Mouse (Mus musculus): ENCODE data around the gene Lpin1.
A peak's percentile ranks its signal among the peaks of the same experiment; 100 is the strongest.

Lpin1 gene

DNA sequence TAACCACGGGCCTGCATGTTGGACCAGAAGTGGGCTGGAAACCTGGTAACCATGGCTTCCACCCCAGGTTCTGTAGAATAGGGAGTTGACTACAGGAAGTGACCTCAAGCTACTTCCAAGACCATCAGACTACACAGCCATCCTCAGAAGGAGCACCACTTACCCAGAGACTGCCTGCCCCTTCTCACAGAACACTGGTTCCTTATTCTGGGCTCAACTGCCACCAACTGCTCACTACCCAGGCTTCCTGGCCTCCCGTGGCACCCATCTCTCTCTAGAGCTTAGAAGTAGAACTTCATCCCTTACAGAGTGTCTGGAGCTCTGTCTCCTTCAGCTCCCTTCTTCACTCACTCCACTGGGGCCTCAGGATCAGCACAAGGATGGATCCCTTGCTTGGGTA, at the start of gene Lpin1:
Gene Lpin1, minus strand, starts transcription at position 31 of the 400 bp plus-strand sequence.
- DNase-seq (ENCODE audit: low spot score in 2 of 2): no peak

DNA sequence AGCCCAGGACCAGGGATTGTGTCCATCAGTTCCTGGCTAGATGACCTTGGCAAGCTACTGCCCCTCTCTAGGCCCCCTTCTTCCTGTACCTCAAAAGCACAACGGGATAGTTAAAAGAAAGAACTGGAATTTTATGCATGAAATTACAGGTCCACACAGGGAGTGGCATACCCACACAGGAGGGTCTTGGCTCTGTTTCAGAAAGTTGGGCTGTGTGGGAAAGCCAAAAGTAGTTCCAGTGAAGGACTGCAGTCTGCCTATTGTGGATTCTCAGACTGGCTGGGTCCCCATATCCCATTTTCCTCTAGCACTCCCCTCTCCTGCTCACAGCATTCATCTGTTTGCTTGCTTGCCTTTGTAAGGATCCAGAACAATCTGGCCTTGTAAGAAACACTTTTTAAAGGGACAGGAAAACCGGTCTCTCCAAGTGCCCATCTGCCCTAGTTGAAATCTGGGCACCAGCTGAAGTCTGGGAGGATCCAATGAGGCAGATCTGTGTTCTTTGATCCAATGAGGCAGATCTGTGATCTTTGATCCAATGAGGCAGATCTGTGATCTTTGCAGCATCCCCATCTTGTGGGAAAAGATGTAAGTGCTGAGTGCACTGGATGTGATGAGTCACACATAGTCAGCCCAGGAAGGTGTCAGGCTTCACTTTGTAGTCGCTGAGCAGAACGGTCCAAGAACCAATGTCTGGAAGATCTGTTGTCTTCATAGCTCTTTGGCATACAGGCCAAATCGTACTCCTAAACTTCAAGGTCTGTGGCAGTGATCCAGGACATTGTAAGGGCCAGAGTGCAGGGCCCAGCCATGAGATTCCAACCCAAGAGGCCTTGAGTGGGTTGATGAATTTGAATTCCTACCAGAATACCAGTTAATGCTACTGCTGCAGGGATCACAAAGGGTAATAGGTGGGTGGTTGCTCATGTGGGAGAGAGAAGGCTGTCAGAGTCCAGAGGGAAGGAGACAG, 46.4 kb upstream of the Lpin1 start:
- DNase-seq (ENCODE audit: low spot score in 2 of 2): no peak

DNA sequence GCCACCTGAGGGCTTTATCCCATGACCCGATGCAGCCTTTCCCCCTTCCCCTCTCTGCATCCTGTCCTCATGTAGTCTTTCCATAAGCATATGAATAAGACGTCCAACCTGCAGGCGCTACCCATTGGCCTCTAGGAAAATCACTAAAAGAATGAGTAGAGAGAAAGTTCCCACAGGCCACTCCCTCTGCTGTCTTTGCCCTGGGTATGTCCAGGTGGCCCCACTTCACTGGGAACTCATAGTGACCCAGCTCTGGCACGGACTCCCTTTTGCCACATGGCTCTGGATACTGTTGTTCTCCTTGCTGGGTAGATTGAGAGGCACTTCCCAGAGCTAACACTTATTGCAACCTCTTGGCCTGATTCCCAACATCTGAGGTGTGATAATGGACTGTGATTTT, 44.8 kb upstream of the Lpin1 start:
- no peak for DNase-seq (ENCODE audit: low spot score in 2 of 2)

DNA sequence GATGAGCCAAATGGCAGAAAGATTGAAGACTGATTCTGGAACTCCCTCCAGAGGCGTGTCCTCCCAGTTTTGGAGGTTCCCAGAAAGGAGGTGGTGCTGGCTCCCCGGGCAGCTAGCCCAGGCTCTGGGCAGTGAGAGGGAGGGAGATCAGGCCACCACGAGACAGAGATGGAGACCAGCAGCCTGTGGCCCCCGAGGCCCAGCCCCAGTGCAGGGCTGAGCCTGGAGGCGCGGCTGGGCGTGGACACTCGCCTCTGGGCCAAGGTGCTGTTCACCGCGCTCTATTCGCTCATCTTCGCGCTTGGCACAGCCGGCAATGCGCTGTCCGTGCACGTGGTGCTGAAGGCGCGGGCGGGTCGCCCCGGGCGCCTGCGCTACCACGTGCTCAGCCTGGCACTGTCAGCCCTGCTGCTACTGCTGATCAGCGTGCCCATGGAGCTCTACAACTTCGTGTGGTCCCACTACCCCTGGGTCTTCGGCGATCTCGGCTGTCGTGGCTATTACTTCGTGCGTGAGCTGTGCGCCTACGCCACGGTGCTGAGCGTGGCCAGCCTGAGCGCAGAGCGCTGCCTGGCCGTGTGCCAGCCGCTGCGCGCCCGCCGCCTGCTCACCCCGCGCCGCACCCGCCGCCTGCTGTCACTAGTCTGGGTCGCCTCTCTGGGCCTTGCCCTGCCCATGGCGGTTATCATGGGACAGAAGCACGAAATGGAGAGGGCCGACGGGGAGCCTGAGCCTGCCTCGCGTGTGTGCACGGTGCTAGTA, 42.7 kb upstream of the Lpin1 start, which contains the start of gene Ntsr2:
Gene Ntsr2, plus strand, starts transcription at position 51 of the 762 bp plus-strand sequence.
- peak; percentile 47 to 53 for DNase-seq (ENCODE audit: low spot score in 2 of 2)

DNA sequence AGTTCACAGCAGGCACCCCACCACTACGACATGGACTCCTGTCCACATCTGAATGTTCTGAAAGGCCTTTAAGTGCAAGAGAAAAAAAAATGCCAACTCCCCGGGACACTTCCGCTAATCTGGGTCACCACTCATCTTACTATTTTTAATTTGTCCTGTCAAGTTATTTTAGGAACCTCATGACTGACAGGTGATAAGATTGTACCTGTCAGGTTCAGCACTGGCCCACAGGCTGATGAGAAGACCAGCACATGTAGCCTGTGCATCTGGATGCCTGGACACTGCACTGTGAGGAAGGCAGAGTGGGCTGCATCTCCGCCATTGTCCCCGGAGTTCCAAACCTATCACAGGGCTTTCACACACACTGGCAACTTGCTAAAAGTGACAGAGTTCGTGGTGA, 39.1 kb upstream of the Lpin1 start:
- DNase-seq (ENCODE audit: low spot score in 2 of 2): no peak

DNA sequence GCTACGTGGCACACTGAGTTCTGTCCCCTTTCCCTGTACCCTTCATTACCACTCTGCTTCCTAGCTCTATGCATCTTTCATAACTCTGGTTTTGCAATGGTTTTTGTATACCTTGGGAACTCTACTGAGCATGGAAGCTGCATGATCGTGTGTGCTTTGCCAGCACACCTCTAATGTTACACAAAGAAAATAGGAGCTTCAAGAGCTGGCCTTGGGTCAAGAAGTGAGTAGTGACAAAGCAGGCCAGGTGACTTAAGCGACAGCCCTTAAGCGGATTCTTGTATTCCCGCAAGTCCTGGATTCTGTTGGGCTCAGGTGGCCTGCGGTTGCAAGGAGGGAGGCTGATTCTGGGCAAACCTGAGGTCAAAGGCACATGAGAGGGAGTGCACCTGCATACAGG, 37.5 kb upstream of the Lpin1 start:
- no peak for DNase-seq (ENCODE audit: low spot score in 2 of 2)

DNA sequence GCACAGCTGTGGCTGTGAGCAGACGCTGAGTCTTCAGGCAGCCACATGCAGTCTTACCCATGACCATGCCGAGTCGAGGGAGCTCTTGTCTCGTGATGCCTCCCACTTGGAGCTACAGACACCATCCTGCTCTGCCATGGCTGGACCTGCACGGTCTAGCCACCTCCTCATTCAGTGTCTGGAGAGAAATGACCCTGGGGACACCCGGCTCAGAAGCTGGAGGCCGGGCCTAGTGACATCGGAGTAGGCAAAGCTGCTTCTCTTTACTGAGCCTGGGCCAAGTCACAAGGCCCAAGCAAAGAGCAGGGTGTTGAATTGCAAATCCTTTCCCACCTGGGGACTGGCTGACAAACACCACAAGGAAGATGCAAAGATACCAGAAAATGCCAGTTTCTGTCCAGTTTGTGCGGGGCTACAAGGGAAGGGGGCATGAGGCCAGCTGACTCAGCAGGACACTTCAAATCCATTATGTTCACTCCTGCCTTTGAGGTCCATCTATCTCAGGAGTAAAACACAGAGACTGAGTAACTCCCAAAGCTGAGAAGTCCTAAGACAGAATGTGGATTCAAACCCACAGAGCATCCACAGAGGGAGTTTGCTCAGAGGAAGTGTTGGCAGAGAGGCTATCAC, 36.1 kb upstream of the Lpin1 start:
- DNase-seq (ENCODE audit: low spot score in 2 of 2): no peak

DNA sequence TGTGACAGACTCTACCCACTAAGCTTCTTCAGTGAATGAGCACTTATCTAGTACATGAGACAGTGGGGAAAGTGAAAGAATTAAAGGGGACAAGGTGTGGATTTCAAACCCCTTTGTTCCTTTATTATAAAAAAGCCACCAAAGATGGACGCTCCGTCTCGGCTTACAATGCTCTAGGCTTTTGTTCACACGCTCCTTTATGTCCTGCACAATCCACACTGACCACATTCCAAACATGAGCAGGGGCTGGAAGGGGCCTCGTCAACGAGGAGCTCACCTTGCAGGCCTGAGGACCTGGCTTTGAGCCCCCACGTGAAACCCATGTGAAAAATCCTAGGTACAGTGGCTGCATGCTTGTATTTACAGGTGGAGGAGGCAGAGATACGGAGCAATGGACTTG, 33.9 kb upstream of the Lpin1 start:
- DNase-seq (ENCODE audit: low spot score in 2 of 2): no peak

DNA sequence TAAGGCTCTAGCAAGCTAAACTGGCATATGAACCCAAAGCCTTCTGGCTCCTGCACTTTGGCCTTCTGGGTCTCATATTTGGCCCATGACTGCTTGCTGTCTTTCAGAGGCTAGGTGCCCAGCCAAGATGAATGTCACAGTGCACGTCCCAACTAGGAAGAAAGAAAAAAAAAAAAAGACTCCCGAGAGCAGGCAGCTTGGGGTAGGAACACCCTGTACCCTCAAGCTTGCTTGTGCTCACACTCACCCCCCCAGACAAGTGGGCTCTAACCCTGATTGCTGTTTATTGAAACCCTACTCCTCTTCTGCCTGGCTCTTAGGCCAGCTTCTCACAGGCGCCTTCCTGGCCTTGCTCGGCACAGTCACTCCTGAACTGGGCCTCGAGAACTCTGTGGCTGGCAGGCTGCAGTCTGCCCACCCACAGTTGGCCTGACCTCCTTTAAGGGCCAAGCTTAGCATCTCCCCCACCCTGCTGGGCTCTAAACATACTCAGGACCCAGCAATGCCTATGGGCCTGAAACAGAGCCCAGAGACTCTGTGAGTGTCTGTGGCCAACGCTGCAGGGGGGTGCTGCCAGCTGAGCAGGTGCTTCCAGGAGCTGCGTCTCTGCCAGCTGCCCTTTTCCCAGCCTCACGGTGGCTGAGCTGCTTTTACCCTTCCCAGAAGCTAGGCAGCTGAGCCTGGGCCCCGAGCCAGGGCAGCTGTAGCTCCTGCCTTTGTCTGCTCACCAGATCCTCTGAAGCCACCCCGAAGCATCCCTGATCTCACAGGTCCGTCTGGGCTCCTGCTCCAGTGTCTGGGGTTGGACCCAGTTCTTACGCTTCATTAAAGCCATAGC, 33.0 kb upstream of the Lpin1 start:
- peak in 1 of 2 experiments; percentile 35 for DNase-seq (ENCODE audit: low spot score in 2 of 2)

DNA sequence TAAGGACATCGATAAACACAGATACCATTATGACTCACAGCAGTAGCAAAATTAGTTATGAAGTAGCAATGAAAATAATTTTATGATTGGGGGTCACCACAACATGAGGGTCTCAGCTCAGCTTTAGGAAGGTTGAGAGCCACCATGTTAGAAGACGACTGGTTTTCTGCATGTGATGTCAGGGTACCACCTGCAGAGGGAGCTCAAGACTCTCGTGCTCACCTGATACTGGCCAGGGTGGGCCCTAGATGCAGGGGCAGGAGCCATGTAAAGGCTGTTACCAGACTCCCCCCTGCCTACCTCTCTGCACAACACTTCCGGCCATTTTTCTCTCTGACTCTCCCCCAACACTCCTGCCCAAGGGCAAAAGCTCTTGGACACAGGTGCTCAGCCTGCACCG, 31.2 kb upstream of the Lpin1 start:
- DNase-seq (ENCODE audit: low spot score in 2 of 2): no peak

DNA sequence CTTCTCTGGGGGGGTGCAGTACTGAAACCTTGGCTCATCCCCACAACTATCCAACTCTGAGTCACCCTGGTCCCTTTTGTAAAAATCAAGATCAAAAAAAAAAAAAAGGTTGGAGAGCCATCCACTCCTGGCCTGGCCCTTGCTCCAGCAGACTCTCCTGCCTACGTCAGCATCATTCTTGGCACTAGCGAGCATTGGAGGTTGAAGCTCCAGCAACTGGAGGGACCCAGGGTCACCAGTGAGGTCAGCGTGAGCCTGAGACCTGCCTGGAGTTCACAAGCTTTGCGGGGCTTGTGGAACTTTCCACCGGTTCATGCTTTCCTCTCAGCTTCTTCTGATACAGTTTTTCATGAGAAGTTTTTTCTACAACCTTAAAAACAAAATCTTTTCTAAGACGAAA, 29.3 kb upstream of the Lpin1 start:
- no peak for DNase-seq (ENCODE audit: low spot score in 2 of 2)

DNA sequence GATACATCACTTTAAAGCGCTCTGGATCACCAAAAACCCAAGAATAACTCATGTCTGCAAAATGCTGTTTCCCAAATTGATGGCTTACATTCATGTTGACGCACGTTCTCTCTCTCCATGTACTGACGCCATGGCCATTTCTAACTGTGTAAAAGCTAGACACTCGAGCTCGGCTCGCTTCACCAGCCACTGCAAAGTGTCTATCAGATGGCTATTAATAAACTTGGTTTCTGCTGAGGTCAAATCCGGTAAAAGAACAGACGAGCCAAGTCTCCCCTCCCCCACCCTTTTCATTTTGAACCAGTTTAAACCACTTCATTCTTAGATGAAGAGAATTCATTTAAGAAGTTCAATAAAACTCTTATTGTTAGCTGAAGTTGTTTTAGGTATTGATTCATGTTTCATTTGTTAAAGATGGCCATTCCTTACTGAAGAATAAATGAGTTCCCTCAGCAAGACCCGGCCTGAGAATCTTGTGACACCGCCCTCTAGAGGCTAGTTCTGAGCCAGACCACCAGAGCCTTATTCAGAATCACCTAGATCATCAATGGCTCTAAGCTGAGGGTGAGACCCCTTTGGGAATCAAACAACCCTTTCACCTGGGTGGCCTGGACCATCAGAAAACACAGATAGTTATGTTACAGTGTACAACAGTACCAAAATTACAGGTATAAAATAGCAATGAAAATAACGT, 28.5 kb upstream of the Lpin1 start:
- no peak for DNase-seq (ENCODE audit: low spot score in 2 of 2)

DNA sequence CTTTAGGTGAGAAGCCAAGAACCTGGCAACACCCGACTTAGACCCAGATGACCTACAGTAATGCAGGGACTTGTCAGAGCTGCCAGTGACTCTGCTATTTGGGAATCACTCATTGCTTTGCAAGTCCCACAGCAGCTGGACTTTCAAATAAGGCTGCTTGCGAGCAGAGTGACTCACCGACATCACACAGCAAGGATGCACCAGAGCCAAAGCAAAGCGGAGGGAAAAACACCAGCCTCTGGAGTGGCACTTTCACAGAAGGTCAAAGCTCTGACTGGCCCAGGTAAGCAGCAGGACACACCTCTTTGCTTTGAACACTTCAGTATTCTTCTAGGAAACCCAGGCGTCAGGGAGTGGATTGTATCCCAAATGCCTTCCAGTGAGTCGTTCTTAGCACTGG, 25.1 kb upstream of the Lpin1 start:
- DNase-seq (ENCODE audit: low spot score in 2 of 2): no peak

DNA sequence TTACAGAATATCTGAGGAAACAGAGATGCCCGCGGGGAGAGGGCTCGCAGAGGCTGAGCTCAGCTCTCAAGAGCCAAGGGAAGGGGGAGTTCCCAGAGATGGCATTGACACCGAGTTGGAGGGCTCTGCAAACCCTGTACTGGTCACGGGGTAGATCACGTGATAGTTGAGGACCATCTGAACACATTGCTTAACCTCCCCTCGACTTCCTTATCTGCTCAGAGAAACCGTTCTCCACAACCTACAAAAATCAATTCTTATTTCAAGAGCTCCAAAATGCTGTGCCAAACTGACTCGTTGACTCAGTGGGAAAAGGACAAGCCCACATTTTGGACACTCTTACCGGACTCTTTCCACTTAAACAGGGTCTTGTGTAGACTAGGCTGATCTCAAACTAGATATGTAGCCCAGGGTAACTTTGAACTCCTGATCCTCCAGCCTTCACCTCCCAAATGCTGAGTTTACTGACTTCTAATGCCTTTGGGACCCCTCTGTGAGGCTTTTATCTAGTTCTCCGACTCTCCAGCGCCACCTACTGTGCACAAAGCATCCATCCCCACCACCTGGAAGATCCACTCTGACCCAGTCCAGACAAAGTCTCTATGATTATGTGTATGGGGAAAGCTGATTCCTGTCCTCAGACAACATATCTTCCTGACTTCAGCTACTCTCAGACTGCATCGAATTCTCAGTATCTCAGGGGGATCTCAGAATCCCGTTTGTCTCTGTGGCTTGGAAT, 23.5 kb upstream of the Lpin1 start:
- DNase-seq (ENCODE audit: low spot score in 2 of 2): peak; percentile 29 to 40

DNA sequence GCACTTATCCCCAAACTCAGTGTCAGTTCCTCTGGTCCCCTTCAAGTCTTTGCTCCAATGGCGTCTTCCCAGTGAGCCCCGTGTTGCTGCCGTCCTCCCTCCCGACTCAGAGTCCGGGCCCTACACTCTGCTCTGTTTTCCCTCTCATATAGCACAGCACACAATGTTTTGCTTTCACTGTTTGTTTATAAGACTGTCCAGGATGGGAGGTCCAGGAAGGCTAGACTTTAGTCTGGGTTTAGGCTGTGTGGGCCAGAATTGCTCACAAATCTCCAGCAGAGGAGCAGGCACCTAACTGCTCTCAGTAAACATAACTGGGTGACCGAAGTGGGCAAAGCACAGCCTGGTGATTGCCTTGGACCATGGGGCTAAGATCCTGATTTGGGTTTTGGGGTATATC, 22.5 kb upstream of the Lpin1 start:
- DNase-seq (ENCODE audit: low spot score in 2 of 2): no peak

DNA sequence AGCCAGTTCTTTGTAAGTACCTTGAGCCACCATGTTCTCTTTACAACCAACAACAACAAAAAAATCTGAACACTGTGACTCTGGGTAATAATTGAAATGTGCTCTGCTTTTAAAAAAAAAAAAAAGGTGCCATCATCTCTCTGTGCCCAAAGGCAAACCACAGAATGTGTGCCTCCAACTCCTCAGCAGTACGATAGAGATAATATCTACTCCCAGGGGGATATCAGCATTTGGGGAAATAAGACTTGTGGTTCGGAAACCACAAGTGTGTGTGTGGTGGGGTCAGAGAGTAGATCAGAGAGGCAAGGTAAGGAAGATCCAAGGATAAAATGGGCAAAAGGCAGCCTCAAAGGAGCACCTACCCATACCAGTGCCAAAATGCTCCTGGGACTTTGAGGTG, 20.7 kb upstream of the Lpin1 start:
- DNase-seq (ENCODE audit: low spot score in 2 of 2): no peak

DNA sequence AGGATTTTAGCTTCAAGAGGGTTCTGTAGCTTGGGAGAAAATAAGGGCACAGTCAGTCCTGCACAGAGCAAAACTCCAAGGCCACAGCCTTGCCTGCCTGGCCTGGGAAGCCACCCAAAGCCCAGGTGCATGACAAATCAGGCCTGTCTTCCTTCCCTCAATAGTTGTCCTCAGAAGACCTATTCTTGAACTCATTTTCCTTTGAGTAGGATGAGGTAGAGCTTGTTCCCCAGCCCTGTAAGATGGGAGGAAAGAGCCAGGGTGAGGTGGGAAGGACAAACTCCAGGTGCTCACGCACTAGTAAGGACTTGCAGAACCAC, 20.1 kb upstream of the Lpin1 start:
- no peak for DNase-seq (ENCODE audit: low spot score in 2 of 2)

DNA sequence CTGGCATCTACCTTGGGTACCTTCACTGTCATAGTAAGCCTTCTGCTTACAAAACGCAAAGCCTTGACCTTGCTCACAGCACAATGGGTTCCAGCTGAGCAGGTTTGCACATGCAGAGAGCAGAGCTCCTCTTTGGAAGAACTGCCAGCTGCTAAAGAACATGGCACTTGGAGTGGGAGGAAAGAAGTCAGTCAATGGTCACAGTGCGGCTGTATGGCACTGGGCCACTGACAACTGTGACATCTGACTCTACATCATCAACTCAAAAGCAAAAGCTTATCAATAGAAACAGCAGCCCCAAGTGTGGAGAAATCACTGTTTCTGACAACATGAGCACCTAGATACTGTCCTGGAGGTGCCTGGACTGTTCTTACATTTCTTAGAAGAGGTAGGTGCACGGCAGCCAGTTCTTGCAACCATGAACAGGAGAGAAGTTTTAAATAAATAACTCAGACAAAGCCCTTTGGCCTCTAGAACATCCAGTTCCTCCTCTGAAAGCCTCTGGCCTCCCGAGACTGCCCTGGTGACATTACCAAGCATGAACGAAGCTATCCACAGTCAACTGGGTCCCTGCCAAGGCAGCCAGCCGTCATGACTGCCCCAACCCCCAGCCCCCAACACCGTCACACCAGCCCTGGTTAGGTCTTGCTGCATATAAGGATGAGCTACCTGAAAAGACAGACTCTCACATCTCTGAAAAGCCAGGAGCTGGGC, 19.5 kb upstream of the Lpin1 start:
- DNase-seq (ENCODE audit: low spot score in 2 of 2): no peak

DNA sequence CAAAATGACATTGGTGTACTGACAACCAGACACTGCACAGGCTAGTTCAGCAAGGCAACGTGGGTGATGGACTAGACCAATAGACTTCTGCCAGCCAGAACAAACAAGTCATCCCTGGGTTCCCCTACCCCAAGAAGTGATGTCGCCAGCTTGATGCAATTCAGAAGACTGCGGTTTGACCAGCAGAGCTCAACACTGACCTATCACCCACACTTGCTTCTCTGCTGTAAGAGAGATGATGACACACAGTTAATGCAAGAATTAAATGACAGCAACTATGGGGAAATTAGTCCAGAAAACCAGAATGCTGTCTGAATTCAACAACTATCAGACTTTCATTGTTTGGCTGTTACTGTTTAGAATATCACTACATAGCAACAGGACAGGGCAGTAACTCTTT, 9.5 kb upstream of the Lpin1 start:
- no peak for DNase-seq (ENCODE audit: low spot score in 2 of 2)

DNA sequence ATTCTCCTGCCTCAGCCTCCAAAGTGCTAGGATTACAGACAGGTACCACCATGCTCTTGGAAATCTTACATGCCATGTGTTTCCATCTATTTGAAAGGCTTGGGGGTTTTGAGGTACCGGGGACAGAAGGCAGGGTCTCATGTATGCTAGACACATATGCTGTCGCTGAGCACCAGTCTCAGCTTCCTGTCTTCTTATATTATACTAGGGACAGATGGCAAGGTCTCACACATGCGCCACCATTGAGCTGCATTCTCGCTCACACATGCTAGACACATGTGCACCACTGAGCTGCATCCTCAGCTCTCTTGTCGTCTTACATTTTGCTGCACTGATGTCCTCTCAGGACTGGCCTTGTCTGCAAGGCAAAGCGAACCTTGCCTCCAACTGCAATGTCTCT, 8.7 kb upstream of the Lpin1 start:
- DNase-seq (ENCODE audit: low spot score in 2 of 2): no peak
